Mouse (Mus musculus) neural tube, embryonic 14.5 days (tissue): ENCODE results near the gene Prrg2. TPM values are rescaled to one million over a fixed set of nuclear protein-coding genes. Genes with fewer than 3 reads are reported as not detected.

ENCODE experiments used
- ATAC-seq: fragments of 200-750 bp; cut with Nextera tagmentation; 2 replicates; pipeline ENCODE4 v1.8.0; 2017; ENCODE audit warnings: low read depth, mild to moderate bottlenecking, moderate TSS enrichment, moderate library complexity
- H3K27ac ChIP-seq: fragments of 300-500 bp; sonication (generic); 2 replicates; pipeline ENCODE4 v1.5.1; 2014; ENCODE audit warnings: low read depth, mild to moderate bottlenecking, control low read depth, low read length, moderate library complexity, mixed read lengths
- H3K27me3 ChIP-seq: fragments of 300-500 bp; sonication (generic); 2 replicates; pipeline ENCODE4 v1.6.1; 2014; ENCODE audit warnings: low read length; ENCODE audit not compliant: control insufficient read depth, insufficient read depth
- H3K36me3 ChIP-seq: fragments of 300-500 bp; sonication (generic); 2 replicates; pipeline ENCODE4 v1.6.1; 2014; ENCODE audit warnings: low read length, mixed read lengths; ENCODE audit not compliant: control insufficient read depth, insufficient read depth
- H3K4me1 ChIP-seq: fragments of 300-500 bp; sonication (generic); 2 replicates; pipeline ENCODE4 v1.6.1; 2014; ENCODE audit warnings: low read length; ENCODE audit not compliant: control insufficient read depth, insufficient read depth
- H3K4me2 ChIP-seq: fragments of 300-500 bp; sonication (generic); 2 replicates; pipeline ENCODE4 v1.6.1; 2014; ENCODE audit warnings: mild to moderate bottlenecking, low read depth, low read length, control low read depth
- H3K4me3 ChIP-seq: fragments of 300-500 bp; sonication (generic); 2 replicates; pipeline ENCODE4 v1.5.1; 2014; ENCODE audit warnings: low read depth, low read length, control low read depth, mixed read lengths
- H3K9ac ChIP-seq: fragments of 300-500 bp; sonication (generic); replicated peaks from 2 replicates; pipeline ENCODE4 v1.6.1; 2014; ENCODE audit warnings: low read depth, mild to moderate bottlenecking, control low read depth, low read length, mixed read lengths
- H3K9me3 ChIP-seq: fragments of 300-500 bp; sonication (generic); 2 replicates; pipeline ENCODE4 v1.6.1; 2016; ENCODE audit warnings: low read length; ENCODE audit not compliant: control insufficient read depth
- WGBS: fragments of 180-500 bp; shearing (Covaris S2); extraction: QIAGEN DNeasy Blood & Tissue Kit; methylation state at CpG from one replicate; pipeline ENCODE4 v1.1.7; 2014; 5-methylcytosine and 5-hydroxymethylcytosine counted together
- polyA plus RNA-seq: library from polyadenylated mRNA; unstranded; fragments of >200 nt; fragmentation: Nextera tagmentation; extraction: Ambion mirVana; gene quantifications from 2 replicates; pipeline ENCODE4 v1.2.1, GENCODE M21; 2014

Gene Prrg2
- polyA plus RNA-seq, 1 experiment from 2014 or later: 12.8 TPM

DNA sequence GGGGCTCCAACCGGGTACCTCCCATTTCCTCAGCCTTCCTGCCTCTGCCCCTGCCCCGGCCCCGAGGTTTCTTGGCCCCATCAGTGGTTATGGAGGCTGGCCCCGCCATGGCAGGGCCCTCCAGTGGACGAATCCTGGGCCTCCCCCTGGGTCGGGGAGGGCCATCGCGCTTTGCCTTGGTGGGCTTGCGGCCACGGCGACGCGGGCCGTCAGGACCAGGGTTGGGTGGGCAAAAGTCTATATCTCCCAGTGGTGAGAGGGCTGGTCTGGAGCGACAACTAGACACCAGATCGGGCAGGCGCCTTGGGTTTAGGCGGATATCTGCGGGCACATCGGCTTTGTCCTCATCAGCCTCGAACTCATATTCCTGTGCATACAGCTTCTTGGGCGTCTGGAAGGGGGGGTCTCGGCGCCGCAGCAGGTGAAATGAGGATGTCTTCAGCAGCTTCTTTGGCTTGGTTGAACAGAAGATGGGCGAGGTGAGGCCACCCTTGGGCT is 15.6 kb downstream of the Prrg2 start:
- H3K9ac ChIP-seq: no peak overlapping the region
- ATAC-seq: no peak
- WGBS: 96% methylated on average over 26 of the region's 26 CpGs

DNA sequence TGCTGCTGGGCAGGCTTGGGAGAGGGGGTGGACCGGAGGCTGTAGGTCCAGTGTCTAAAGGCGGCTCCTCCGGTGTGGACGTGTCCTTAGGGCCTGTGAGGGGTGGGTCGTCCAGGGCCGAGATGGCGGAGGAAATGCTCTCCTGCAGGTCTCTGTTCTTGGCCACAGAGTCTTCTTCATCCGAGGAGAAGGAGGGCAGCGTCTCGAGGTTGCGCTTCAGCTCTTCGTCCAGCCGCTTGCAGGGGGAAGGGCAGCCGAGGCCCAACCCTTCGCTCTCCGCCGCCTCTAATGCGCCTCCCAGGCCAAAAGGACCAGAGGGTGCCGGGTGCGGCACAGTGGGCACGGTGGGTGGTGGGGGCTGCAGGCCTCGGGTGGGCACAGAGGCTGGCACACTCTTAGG is 16.7 kb downstream of the Prrg2 start:
- Histone ChIP-seq H3K27ac (no peak overlapping the region), H3K4me2 (no peak overlapping the region), H3K27me3 (no peaks in the 10 kb centered on the region), H3K9ac (no peak overlapping the region), H3K36me3 (peaks cover 88% of the 10 kb centered on the region), H3K4me3 (no peak overlapping the region), H3K9me3 (no peaks in the 10 kb centered on the region), H3K4me1 (peaks cover 1% of the 10 kb centered on the region; the same call in 1 of the 2 replicates)
- WGBS: 95% methylated on average over 22 of the region's 22 CpGs
- no peak for ATAC-seq

More for the DNA sequence above, 15.6 kb downstream of the Prrg2 start:
- H3K4me3 ChIP-seq: no peak overlapping the region
- H3K9me3 ChIP-seq: no peaks in the 10 kb centered on the region
- H3K4me2 ChIP-seq: no peak overlapping the region
- H3K27me3 ChIP-seq: no peaks in the 10 kb centered on the region
- peaks cover 13% of the 10 kb centered on the region for H3K4me1 ChIP-seq
- no peak overlapping the region for H3K27ac ChIP-seq
- peaks cover 77% of the 10 kb centered on the region for H3K36me3 ChIP-seq

GRCm38 (mm10) chr7:45043307-45043706 is 19.2 kb downstream of the Prrg2 start:
- Histone ChIP-seq H3K4me1 (no peaks in the 10 kb centered on the region), H3K9ac (no peak overlapping the region), H3K4me3 (no peak overlapping the region), H3K36me3 (peaks cover 88% of the 10 kb centered on the region), H3K9me3 (no peaks in the 10 kb centered on the region), H3K27ac (no peak overlapping the region), H3K27me3 (no peaks in the 10 kb centered on the region), H3K4me2 (no peak overlapping the region)
- WGBS: 95% methylated on average over 14 of the region's 14 CpGs
- ATAC-seq: no peak

DNA sequence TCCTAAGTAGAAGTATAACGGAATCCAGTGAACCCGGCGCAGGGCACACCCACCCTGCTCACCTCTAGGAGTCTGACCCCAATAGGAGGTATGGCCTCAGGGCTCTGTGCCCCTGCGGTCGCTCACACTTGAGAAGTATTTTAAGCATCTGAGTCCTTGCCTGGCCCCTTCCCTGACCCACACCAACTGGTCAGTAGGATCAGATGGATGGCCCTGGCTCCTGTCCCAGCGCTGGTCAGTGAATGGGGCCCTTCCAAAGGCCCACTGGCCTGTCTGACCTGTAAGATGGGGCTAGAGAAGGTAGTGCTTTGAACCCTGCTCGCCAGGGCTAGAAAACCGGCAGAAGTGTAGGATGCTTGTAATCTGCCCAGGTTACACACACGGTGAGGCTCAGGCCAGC is 21.6 kb downstream of the Prrg2 start:
- 89% methylated on average over 9 of the region's 9 CpGs for WGBS
- no peaks in the 10 kb centered on the region for H3K27me3 ChIP-seq
- no peak for ATAC-seq
- peaks cover 69% of the 10 kb centered on the region for H3K36me3 ChIP-seq
- H3K9ac ChIP-seq: no peak overlapping the region
- H3K27ac ChIP-seq: no peak overlapping the region
- H3K4me1 ChIP-seq: no peaks in the 10 kb centered on the region
- no peaks in the 10 kb centered on the region for H3K9me3 ChIP-seq
- H3K4me3 ChIP-seq: no peak overlapping the region
- no peak overlapping the region for H3K4me2 ChIP-seq

DNA sequence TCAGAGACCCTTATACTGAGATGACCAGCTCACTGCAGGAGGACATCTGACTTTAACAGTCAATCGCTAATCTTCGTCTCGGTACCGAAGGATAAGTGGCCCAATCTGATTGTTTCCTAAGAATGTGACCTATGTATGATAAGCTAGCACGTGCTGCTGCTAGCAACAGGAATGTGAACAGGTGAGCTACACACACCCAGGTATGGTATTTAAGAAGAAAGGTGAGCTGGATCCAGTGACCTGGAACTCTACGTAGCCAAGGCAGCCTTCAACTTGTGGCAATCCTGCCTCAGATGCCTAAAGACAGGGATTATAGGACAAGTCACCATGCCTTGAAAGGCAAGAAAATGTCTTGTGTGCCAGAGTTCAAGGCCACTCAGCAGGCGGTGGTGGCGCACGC is 24.1 kb downstream of the Prrg2 start:
- no peak overlapping the region for H3K4me3 ChIP-seq
- no peak overlapping the region for H3K27ac ChIP-seq
- H3K9ac ChIP-seq: no peak overlapping the region
- peaks cover 76% of the 10 kb centered on the region for H3K36me3 ChIP-seq
- no peaks in the 10 kb centered on the region for H3K4me1 ChIP-seq
- no peaks in the 10 kb centered on the region for H3K27me3 ChIP-seq
- H3K4me2 ChIP-seq: no peak overlapping the region
- ATAC-seq: no peak
- 98% methylated on average over 9 of the region's 9 CpGs for WGBS
- H3K9me3 ChIP-seq: no peaks in the 10 kb centered on the region

DNA sequence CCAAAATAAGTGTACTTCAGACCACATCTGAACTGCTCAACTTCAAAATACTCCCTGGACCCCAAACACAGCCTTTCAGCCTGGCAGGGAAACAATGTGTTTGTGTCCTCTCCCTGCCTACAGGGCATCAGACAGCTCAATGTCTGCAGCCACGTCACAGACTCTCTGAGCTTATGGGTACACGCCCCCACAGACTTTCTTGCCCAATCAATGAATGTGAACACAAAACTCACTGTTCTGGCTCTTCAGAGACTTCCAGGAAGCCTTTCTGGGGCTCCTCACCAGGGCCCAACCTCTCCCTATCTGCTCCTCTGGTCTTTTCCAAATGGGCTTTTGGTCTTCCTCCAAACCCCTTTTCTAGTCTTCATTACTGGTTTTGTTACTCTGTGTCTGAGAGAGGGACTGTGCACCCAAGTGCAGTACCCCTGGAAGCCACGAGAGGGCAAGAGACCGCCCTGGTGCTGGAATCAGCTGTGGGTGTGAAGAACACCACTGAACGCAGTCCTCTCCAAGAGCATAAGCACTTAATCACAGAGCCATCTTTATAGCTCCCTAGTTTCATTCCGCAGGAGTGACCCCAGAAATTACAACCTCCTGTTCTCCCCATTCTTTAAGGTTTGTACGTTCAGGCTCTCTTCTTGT is 24.6 kb downstream of the Prrg2 start:
- Histone ChIP-seq H3K27me3 (no peaks in the 10 kb centered on the region), H3K9ac (no peak overlapping the region), H3K4me1 (no peaks in the 10 kb centered on the region), H3K27ac (no peak overlapping the region), H3K4me3 (no peak overlapping the region), H3K9me3 (no peaks in the 10 kb centered on the region), H3K4me2 (no peak overlapping the region), H3K36me3 (peaks cover 75% of the 10 kb centered on the region)
- ATAC-seq: no peak
- 72% methylated on average over 7 of the region's 7 CpGs for WGBS

- Histone ChIP-seq H3K4me3 (no peak overlapping the region), H3K27ac (no peak overlapping the region), H3K9ac (no peak overlapping the region), H3K9me3 (no peaks in the 10 kb centered on the region), H3K27me3 (no peaks in the 10 kb centered on the region), H3K36me3 (peaks cover 75% of the 10 kb centered on the region), H3K4me2 (no peak overlapping the region), H3K4me1 (no peaks in the 10 kb centered on the region)
- no peak for ATAC-seq
- WGBS: 92% methylated on average over 11 of the region's 11 CpGs
These were observed 25.8 kb downstream of the Prrg2 start for GRCm38 (mm10) chr7:45036702-45037101.

DNA sequence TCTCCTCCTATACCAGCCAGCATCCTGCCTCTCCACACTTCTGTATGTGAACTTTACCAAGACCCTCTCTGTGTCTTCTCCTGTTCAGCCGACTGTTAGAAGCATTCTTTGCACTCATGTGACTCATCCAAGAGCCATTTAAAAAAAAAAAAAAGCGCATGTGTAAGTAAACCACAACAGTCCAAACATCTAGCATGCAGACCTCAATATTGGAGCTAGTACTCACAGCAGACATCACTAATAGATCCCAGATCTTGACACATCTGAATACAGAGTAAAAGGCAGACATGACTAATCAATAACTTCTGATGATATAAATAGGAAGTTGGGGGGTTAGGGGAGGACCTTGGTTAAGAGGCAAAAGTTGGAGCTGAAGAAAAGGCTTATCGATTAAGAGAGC is 26.8 kb downstream of the Prrg2 start:
- Histone ChIP-seq H3K9ac (no peak overlapping the region), H3K4me1 (no peaks in the 10 kb centered on the region), H3K27me3 (no peaks in the 10 kb centered on the region), H3K36me3 (peaks cover 74% of the 10 kb centered on the region), H3K4me3 (no peak overlapping the region), H3K27ac (no peak overlapping the region), H3K4me2 (no peak overlapping the region), H3K9me3 (no peaks in the 10 kb centered on the region)
- 96% methylated on average over 3 of the region's 3 CpGs for WGBS
- ATAC-seq: no peak

DNA sequence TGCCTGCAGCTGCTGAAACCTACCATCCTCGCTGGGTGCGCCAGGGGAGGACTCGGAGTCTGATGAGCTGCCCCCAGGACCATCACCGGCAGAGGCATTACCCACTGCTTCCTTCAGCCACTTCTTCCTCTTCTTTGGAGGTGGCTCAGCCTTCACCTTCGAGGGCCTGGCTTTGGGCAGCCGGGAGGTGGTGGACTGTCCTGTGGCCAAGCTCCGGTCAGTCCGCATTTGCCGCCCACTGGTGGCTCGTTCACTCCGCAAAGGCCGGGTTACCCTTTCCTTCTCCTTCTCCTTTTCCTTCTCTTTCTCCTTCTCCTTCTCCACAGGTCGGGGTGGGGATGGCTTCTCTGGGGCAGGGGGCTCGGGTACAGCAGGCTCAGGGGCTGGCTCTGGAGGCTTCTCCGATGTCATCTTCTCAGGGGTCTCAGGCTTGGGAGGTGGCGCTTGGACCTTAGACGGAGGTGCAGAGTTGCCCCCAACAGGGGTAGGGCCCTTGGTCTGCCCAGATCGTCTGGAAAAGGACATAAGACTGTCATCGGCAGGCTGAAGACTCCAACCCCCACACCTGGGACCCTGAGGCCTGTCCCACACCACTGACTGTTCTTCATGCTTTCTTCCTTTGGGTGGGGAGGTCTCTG is 28.6 kb downstream of the Prrg2 start:
- H3K9me3 ChIP-seq: no peaks in the 10 kb centered on the region
- no peak overlapping the region for H3K4me3 ChIP-seq
- H3K36me3 ChIP-seq: peaks cover 73% of the 10 kb centered on the region
- no peak overlapping the region for H3K27ac ChIP-seq
- no peaks in the 10 kb centered on the region for H3K27me3 ChIP-seq
- no peak overlapping the region for H3K4me2 ChIP-seq
- no peak overlapping the region for H3K9ac ChIP-seq
- ATAC-seq: no peak
- H3K4me1 ChIP-seq: no peaks in the 10 kb centered on the region
- 95% methylated on average over 19 of the region's 19 CpGs for WGBS
